ENCODE assay signal across 15 mouse cellular contexts in the genomic region with DNA sequence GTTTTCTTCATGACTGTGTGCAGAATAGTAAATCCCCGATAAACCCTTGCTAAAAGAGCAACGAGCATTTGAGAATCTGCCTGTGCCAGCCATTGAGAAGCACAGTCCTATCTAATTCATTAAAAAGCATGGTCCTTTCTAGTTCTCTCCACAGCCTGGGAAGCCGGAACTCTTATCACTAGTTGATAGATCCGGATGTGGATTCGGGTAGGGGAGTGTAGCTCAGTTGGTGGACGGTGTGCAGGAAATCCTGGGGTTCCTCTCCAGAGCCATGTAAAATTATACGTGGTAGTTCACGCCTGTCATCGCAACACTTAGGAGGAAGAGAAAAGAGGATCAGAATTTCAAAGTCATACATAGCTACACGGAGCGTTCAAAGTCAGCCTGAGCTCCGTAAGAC. TPM values are rescaled to one million over a fixed set of nuclear protein-coding genes. Genes with fewer than 3 reads are reported as not detected.
A peak's percentile ranks its signal among the peaks of the same experiment; 100 is the strongest.
DNase-seq lines count a peak whose midpoint lies in the region; ATAC-seq and TF ChIP-seq lines count a peak whose summit lies in the region.
"Had no signal": no experiment of that assay in that cellular context is flagged by ENCODE, and none has a peak within 500 bp of the region (broad histone marks: within the 10 kb centered on the region; RNA-seq: fewer than 3 reads in every experiment).

No protein-coding gene starts in this region.

- DNase-seq in heart, postnatal 10 days, result no peak
- DNase-seq in 416B (ENCODE audit: low read depth), result peak; percentile 87
- DNase-seq in right cerebral cortex, adult 18-20 months, result no peak
- no peak for DNase-seq in cerebellum, adult 9-10 months
- DNase-seq in ovary, postnatal 36 days (ENCODE audit: low spot score), result no peak
- DNase-seq: adrenal gland, adult 8-10 months; B cell, adult 2 months; left cerebral cortex, postnatal 4 days; right cerebral cortex, postnatal 4 days; thymus, postnatal 4 days had no signal

- no peak; the same call in 1 of the 2 replicates for ATAC-seq in heart, embryonic 13.5 days (ENCODE audit: extremely low read depth, insufficient number of reproducible peaks, low FRiP score, low TSS enrichment)
- no peak; the same call in 1 of the 2 replicates for ATAC-seq in liver, embryonic 15.5 days (ENCODE audit: insufficient read depth)
- ATAC-seq: forebrain, embryonic 16.5 days; hindbrain, postnatal 0 days had no signal

- no peak overlapping the region for H3K4me3 ChIP-seq in heart, embryonic 13.5 days
- no peak overlapping the region for H3K4me3 ChIP-seq in bone marrow, adult 2 months (replicated peaks; ENCODE audit: control insufficient read depth, low read depth, low read length)
- H3K4me3 ChIP-seq in liver, embryonic 15.5 days (replicated peaks), result no peak overlapping the region

- TF ChIP-seq CTCF in bone marrow, adult 2 months (IDR thresholded peaks at IDR 0.05; ENCODE audit: control insufficient read depth, insufficient read depth, low read length), result no peak

- no peaks in the 10 kb centered on the region for H3K9me3 ChIP-seq in heart, embryonic 13.5 days
- no peaks in the 10 kb centered on the region for H3K9me3 ChIP-seq in liver, embryonic 15.5 days (replicated peaks)

- H3K27me3 ChIP-seq in heart, embryonic 13.5 days (replicated peaks), result no peaks in the 10 kb centered on the region
- H3K27me3 ChIP-seq in liver, embryonic 15.5 days, result no peaks in the 10 kb centered on the region

- no peak for TF ChIP-seq POLR2A in bone marrow, adult 2 months (IDR thresholded peaks at IDR 0.05; ENCODE audit: borderline replicate concordance, control insufficient read depth, low read depth, low read length)

- peaks cover 6% of the 10 kb centered on the region; the same call in 1 of the 2 replicates for H3K36me3 ChIP-seq in heart, embryonic 13.5 days
- H3K36me3 ChIP-seq in liver, embryonic 15.5 days (replicated peaks), result no peaks in the 10 kb centered on the region

- no peak overlapping the region for H3K9ac ChIP-seq in heart, embryonic 13.5 days
- no peak overlapping the region for H3K9ac ChIP-seq in liver, embryonic 15.5 days

- WGBS in heart, embryonic 13.5 days, result 46% methylated on average over 12 of the region's 12 CpGs
- 4% methylated on average over 12 of the region's 12 CpGs for WGBS in bone marrow, adult 2 months
- 7% methylated on average over 12 of the region's 12 CpGs for WGBS in liver, embryonic 15.5 days (ENCODE audit: insufficient replicate concordance)

- peak overlapping the region; percentile 43; the same call in 1 of the 2 replicates for H3K27ac ChIP-seq in heart, embryonic 13.5 days (replicated peaks)
- peak overlapping the region; percentile 74 for H3K27ac ChIP-seq in bone marrow, adult 2 months (ENCODE audit: control insufficient read depth, insufficient read depth, low read depth, low read length, poor library complexity)
- H3K27ac ChIP-seq in liver, embryonic 15.5 days (replicated peaks), result no peak overlapping the region
- H3K27ac ChIP-seq: hindbrain, postnatal 0 days had no signal

- intact Hi-C loops in heart, postnatal 10 days (cut with DNase I), result no loop called here

- H3K4me2 ChIP-seq in heart, embryonic 13.5 days, result peak overlapping the region; percentile 7; the same call in 1 of the 2 replicates
- H3K4me2 ChIP-seq in liver, embryonic 15.5 days, result peak overlapping the region; percentile 18

- 0 out of 2 replicates have a peak, but pooled peaks cover 11% of the 10 kb centered on the region for H3K4me1 ChIP-seq in heart, embryonic 13.5 days
- peaks cover 11% of the 10 kb centered on the region; the same call in 1 of the 2 replicates for H3K4me1 ChIP-seq in bone marrow, adult 2 months (ENCODE audit: control insufficient read depth, insufficient read depth, low read length)
- peaks cover 12% of the 10 kb centered on the region for H3K4me1 ChIP-seq in liver, embryonic 15.5 days (replicated peaks)

RNA-seq across cellular contexts. Expression of gene S1pr1, which starts 21.5 kb away (rescaled TPM):
- 76.9 and 80.8 TPM in 2 replicates for polyA plus RNA-seq in heart, embryonic 13.5 days (2015; fragmentation: Nextera tagmentation; extraction: Ambion mirVana)
- total RNA-seq in heart, postnatal 10 days (2021), result 10 to 100 TPM; 74.8 to 95.8 TPM
- polyA plus RNA-seq in bone marrow, adult 2 months (2011; ENCODE audit: insufficient read depth, insufficient read length, low replicate concordance, missing spikeins), result 3.9 and 6.1 TPM in 2 replicates
- 8.8 and 9.2 TPM in 2 replicates for polyA plus RNA-seq in liver, embryonic 15.5 days (2015; fragmentation: Nextera tagmentation; extraction: Ambion mirVana)
